Mouse (Mus musculus) cerebellum, adult 2 months (tissue): ENCODE measurements around the gene Cps1.

ENCODE experiments used
- CTCF ChIP-seq: fragments of 200-500 bp; IDR thresholded peaks from 2 replicates; pipeline ENCODE4 v1.5.1; 2011; ENCODE audit warnings: low read depth, mild to moderate bottlenecking, control low read depth, low read length, moderate library complexity, borderline replicate concordance; ENCODE audit not compliant: insufficient read depth
- POLR2A ChIP-seq: fragments of 200-500 bp; IDR thresholded peaks from 2 replicates; pipeline ENCODE4 v1.6.1; 2011; ENCODE audit warnings: low read length, control low read depth, borderline replicate concordance; ENCODE audit not compliant: insufficient read depth

DNA sequence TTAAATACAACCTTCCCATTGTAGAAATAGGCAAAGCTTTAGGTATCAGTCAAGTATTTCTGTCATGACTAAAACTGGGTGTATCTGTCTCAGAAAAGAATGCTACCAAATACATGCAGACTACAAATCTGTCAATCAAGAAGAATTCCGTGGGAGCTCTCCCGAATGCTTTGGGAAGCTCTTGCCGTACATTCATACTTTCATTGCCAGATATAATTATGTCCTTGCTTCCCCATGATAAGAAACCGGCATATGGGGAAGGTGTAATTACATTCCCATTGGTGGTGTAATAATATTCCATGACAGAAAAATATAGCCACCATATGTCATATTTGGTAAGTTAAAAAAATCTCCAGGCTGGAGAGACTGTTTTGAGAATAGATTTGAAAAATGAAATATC, 44.5 kb downstream of the Cps1 start:
- TF ChIP-seq POLR2A (no peak), CTCF (no peak)
